Mouse (Mus musculus) activated CD4-positive, CD25-positive, alpha-beta regulatory T cell, adult 4 months (primary cell): ENCODE measurements at regions not wholly inside any gene's neighbourhood (a gene's known extent, or its start where the extent isn't known, plus 50 kb on each side); places are given as distances from the start of the nearest gene placed in this dataset.

ENCODE experiments used
- ATAC-seq: one replicate; pipeline ENCODE4 v1.8.0; 2017

DNA sequence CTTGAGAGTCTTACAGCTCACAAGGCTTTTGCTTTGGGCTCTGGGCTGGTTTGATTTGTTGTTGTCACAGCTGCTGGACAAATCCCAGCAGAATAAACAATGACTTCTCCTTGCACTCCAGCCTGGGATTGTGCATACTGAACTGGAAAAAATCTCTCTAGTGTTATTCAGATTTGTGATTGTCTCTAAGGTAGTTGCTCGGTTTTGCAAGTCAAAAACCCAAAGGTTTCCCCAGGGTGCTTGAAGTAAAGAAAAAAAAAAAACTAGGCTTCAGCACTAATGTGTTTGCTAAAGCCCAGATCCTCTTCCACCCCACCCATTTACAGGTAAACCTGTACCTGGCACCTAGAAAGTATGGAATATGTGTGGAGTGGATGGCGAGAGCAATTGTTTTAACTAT is 149.5 kb upstream of the Spef2 start:
- no peak for ATAC-seq

DNA sequence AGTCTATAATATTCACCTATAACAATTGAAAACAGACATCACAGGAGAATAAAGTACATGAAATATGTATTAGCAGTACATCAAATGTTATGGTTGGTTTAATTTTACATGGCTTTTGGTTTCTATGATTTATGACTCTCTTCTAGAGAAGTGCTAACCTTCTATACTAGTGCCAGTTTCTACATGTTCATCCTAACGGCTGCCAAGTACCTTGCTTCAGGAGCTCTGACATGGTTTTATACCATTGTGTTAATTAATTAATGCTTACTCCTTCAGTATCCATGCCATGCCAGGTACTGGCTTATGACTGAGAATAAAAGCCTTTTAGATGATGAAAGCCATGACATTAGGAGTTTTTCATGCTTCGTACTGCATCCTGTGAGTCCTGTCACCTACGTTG is 144.5 kb upstream of the Spef2 start:
- no peak for ATAC-seq

DNA sequence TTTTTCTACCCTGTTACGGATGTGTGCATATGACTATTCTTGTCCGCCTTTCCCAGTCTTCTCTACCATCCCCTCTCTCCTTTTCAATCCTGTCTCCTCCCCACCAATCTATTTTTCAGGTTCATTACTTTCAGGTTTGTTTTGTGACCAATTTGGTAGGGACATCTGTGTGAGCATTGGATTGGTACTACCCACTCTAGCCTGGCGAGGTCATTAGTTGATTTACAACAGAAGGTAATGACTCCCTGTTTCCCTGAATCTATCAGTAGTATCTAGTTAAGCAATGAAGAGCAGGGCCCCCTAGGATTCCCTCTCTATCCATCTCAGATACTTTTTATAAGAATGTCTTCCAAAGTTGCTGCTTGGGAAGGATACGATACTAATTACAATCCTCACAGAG is 143.5 kb upstream of the Spef2 start:
- no peak for ATAC-seq

DNA sequence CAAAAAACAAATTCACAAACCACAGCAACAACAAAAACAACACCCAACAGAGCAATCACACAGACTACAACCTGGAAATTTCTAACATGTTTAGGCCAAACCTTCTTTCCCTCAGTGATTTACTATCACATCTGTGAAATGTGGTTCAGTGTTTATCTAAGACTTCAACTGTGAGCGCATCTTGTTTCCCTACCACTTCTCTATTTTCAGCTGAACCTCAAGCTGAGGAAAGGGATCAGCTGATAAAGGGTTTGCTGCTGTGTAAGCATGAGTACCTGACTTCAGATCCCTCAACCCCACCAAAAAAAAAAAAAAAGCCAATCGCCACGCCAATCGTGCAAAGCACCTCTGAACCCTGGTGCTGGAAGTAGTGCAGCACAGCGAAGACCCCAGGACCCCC is 142.8 kb upstream of the Spef2 start:
- ATAC-seq = no peak

DNA sequence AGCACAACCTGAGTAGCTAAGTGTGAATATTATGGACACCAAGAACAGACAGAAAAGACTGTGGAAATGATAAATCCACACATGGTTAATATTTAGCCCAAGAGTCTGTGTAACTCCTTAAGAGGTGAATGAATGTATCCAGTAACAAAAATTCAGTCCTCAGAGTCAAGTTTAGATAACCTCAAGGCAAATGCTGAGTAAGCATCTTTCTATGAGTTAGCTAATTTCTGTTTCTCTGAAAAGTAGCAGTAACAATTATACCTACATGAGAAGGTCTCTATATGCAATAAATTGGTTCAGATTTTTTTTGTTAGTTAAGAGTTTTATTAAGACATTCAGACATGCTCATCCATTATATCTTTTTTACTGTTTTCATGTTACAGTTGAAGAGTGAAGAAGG is 127.1 kb upstream of the Spef2 start:
- ATAC-seq = no peak

DNA sequence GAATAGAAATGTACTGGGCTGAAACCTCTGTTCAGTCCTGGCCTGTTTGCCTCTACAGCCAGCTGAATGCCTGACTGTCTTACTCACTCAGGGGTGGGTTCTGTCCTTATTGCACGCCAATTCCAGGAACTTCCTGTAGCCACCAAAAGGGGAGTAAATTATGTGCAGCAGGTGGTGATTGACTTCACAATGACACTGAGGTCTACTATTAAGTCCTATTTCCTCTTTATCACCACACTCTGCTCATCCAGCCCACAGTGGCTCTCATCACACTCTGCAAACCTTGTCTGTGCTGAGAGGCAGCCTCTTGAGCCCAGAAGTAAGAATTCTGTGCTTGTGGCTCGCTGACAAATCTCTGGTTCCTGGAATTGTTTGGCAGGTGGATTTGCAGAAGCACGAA is 121.5 kb upstream of the Spef2 start:
- ATAC-seq = peak; percentile 40

DNA sequence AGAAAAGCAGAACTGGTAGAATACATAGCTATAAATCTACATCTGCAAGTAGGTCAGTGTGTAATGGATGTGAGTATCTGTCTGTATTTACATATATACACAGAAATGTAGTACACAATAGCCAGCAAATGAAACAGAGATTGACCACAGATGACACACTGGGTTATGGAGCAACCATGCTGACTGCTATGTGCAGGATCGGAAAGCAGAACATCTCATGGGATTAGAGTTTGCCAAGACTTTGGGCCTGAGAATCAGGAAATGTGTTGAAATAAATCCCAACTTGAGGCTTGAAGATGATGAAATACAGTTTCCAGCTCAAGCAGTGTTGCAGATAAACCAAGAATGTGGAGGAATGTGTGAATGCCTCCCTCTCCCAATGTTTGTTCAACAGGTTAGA is 116.1 kb upstream of the Spef2 start:
- no peak for ATAC-seq

DNA sequence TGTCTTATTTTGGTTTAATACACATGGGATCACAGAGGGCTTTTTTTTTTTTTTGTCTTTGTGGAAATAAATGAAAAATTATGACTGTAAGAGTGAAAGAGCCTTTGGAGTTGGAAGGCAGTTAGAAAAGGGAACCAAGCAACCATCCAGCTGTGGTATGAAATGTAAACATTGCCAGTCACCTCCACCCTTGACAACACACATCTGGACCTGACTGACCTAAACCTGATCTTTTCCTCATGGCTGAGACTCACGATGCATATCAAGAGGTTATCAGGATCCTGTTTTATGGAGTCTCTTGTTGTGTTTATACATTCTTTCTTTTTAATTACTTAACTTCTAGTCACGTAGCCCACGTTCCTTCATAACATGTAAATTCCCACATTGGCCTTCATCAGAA is 113.2 kb upstream of the Spef2 start:
- ATAC-seq = no peak

DNA sequence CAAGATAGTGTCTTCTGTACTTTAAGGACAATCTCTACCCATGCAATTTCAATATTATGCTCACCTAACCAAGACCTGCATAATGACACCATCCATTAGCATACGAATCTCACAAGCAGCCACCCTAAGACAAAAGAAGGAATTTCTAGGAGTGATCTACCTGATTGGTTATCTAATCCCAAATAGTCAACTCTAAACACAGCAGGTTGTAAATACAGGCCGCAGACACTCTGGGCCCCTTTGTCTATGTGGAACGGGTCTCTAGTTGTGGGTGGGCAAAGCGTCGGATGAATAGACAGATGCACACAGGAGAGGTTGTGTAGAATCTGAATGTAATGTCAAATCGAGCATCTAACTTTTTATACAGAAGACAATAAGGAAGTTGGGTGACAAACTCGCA is 91.0 kb upstream of the Spef2 start:
- ATAC-seq = no peak

DNA sequence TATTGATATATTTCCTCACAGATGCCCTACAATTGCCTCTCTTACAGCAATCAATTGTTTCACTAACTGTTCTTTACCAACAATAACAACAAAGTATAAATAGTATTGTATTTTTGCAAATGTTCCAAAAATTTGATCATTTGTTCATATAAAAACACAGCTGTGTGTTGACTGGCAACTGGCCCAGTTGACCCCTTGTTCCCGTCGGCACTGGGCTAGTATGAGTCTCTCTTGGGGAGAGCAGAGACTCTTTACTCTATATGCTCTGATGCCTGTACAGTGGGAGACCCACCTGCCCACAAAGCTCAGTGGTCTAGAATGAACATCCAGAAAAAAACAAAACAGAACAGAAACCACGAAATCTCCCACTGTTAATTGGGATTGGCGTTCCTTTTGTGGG is 86.4 kb upstream of the Spef2 start:
- ATAC-seq = no peak

DNA sequence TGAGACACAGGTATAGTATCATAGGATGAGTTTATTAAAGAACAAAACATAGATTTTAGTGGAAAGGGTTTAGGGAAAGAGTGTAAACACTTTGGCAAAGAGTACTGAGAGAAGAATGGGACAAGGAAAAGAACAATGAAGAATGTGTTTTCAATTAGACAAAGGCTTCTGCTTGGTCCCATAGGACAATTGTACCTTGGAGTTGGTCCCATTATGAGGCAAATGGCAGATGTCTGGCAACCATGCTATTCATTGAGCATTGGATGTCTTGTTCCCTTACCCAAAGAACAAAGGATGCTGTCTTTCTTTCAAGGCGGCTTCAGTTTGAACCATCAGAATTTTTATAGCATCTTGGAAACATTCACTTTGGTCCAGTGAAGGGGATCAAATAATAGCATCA is 55.8 kb upstream of the Spef2 start:
- no peak for ATAC-seq
